Mouse (Mus musculus) embryonic facial prominence, embryonic 12.5 days (tissue): ENCODE results near the gene Fstl1. TPM values are rescaled to one million over a fixed set of nuclear protein-coding genes. Genes with fewer than 3 reads are reported as not detected.

Experiments
- ATAC-seq: fragments of 200-750 bp; cut with Nextera tagmentation; 2 replicates; pipeline ENCODE4 v1.8.0; 2017; ENCODE audit not compliant: insufficient number of reproducible peaks, insufficient read depth, low FRiP score, low TSS enrichment
- H3K27ac ChIP-seq: fragments of 300-500 bp; sonication (generic); 2 replicates; pipeline ENCODE4 v1.5.1; 2016; ENCODE audit warnings: mild to moderate bottlenecking
- H3K27me3 ChIP-seq: fragments of 300-500 bp; sonication (generic); 2 replicates; pipeline ENCODE4 v1.6.1; 2016; ENCODE audit warnings: mild to moderate bottlenecking, moderate library complexity
- H3K36me3 ChIP-seq: fragments of 300-500 bp; sonication (generic); 2 replicates; pipeline ENCODE4 v1.6.1; 2016; ENCODE audit warnings: mild to moderate bottlenecking
- H3K4me1 ChIP-seq: fragments of 300-500 bp; sonication (generic); 2 replicates; pipeline ENCODE4 v1.6.1; 2016
- H3K4me2 ChIP-seq: fragments of 300-500 bp; sonication (generic); replicated peaks from 2 replicates; pipeline ENCODE4 v1.6.1; 2016; ENCODE audit warnings: mild to moderate bottlenecking, moderate library complexity
- H3K4me3 ChIP-seq: fragments of 300-500 bp; sonication (generic); 2 replicates; pipeline ENCODE4 v1.5.1; 2016; ENCODE audit warnings: mild to moderate bottlenecking
- H3K9ac ChIP-seq: fragments of 300-500 bp; sonication (generic); 2 replicates; pipeline ENCODE4 v1.6.1; 2016; ENCODE audit warnings: mild to moderate bottlenecking, moderate library complexity
- H3K9me3 ChIP-seq: fragments of 300-500 bp; sonication (generic); 2 replicates; pipeline ENCODE4 v1.6.1; 2016; ENCODE audit warnings: mild to moderate bottlenecking, moderate library complexity
- WGBS: fragments of 180-500 bp; shearing (Covaris S2); methylation state at CpG from one replicate; pipeline ENCODE4 v1.1.7; 2016; 5-methylcytosine and 5-hydroxymethylcytosine counted together
- polyA plus RNA-seq: library from polyadenylated mRNA; unstranded; fragments of >200 nt; fragmentation: Nextera tagmentation; extraction: Ambion mirVana; gene quantifications from 2 replicates; pipeline ENCODE4 v1.2.1, GENCODE M21; 2016

The Fstl1 gene
- polyA plus RNA-seq, result 512 and 537 TPM in 2 replicates

GRCm38 (mm10) chr16:37776860-37777651, at the start of gene Fstl1:
Fstl1 (plus strand) TSS chr16:37776873.
- Histone ChIP-seq H3K36me3 (peaks cover 13% of the 10 kb centered on the region), H3K27me3 (no peaks in the 10 kb centered on the region), H3K9me3 (no peaks in the 10 kb centered on the region), H3K4me3 (peak within 1 kb of the TSS; percentile 88), H3K27ac (peak within 1 kb of the TSS; percentile 94), H3K4me2 (peak within 1 kb of the TSS; percentile 59), H3K4me1 (peaks cover 30% of the 10 kb centered on the region), H3K9ac (peak within 1 kb of the TSS; percentile 93)
- WGBS, result under 1% methylated on average over 46 of the region's 52 CpGs
- ATAC-seq, result peak; percentile 81

GRCm38 (mm10) chr16:37728674-37729073, 48.0 kb upstream of the Fstl1 start:
- Histone ChIP-seq H3K4me1 (peaks cover 27% of the 10 kb centered on the region), H3K9me3 (no peaks in the 10 kb centered on the region), H3K4me3 (no peak overlapping the region), H3K27me3 (no peaks in the 10 kb centered on the region), H3K9ac (no peak overlapping the region), H3K36me3 (no peaks in the 10 kb centered on the region), H3K4me2 (no peak overlapping the region), H3K27ac (no peak overlapping the region)
- no peak for ATAC-seq
- 69% methylated on average over 1 of the region's 1 CpGs for WGBS

DNA sequence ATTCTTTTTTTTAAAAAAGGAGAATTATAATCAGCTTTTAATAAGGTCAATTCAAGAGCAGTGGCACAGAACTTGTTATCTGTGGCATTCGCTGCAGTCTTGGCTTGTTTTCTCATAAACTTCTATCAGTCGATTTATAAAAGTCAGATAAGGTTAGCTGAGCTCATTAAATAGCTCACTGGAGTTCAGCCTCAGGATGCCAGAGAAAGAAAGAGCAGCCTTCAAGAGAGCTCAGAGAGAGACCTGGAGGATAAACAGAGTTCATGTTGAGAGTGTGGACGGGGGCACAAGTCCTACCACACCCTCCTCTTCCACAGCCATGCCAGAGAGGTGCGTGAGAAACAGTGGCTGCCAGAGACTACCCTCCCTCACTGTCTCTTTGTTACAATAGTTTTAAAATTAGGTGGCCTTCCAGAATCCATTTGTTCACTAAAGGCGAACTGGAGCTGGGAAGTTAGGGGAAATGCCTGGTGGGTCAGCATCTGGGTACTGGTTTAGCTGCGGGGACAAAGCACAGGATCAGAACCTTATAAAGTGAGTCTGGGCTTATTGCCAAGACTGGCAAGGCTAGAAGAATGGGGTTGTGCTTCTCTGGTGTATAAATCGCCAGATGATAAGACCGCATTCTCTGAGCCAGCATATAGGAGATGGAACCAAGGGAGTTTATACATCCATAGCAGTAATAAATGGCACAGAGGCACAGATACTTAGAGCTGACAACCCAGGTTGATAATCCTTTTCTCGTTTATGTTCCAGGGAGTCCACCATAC, 47.1 kb upstream of the Fstl1 start:
- 73% methylated on average over 9 of the region's 9 CpGs for WGBS
- ATAC-seq, result no peak
- Histone ChIP-seq H3K27ac (peak overlapping the region; percentile 96), H3K4me2 (no peak overlapping the region), H3K36me3 (no peaks in the 10 kb centered on the region), H3K9ac (no peak overlapping the region), H3K4me1 (peaks cover 27% of the 10 kb centered on the region), H3K27me3 (no peaks in the 10 kb centered on the region), H3K4me3 (no peak overlapping the region), H3K9me3 (no peaks in the 10 kb centered on the region)

GRCm38 (mm10) chr16:37730293-37730835, 46.3 kb upstream of the Fstl1 start:
- 75% methylated on average over 8 of the region's 8 CpGs for WGBS
- peaks cover 27% of the 10 kb centered on the region for H3K4me1 ChIP-seq
- H3K4me3 ChIP-seq, result no peak overlapping the region
- H3K9me3 ChIP-seq, result no peaks in the 10 kb centered on the region
- H3K27ac ChIP-seq, result peak overlapping the region; percentile 96
- H3K27me3 ChIP-seq, result no peaks in the 10 kb centered on the region
- no peaks in the 10 kb centered on the region for H3K36me3 ChIP-seq
- no peak overlapping the region for H3K9ac ChIP-seq
- ATAC-seq, result no peak
- no peak overlapping the region for H3K4me2 ChIP-seq

DNA sequence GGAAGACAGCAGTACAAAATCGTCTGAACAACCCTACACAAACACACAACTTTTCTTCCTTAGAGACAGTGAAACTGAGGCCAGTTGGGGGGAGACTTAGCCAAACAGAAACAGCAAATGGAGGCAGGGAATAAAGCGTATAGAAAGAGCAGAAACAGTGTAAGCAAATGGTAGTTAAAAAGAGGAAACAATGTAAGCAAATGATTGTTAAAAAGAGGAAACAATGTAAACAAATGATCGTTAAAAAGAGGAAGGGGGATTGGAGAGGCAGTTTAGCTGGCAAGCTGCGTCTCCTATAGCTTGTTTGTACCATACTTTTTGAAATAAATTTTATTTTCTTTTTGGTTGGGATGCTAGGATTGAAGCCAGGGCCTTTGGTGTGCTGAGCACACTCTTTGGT, 45.2 kb upstream of the Fstl1 start:
- no peaks in the 10 kb centered on the region for H3K9me3 ChIP-seq
- no peak for ATAC-seq
- H3K9ac ChIP-seq, result no peak overlapping the region
- 61% methylated on average over 4 of the region's 4 CpGs for WGBS
- no peak overlapping the region for H3K4me3 ChIP-seq
- H3K4me2 ChIP-seq, result 0 out of 2 replicates have a peak overlapping the region, but pooled peaks have one; percentile 9
- no peaks in the 10 kb centered on the region for H3K27me3 ChIP-seq
- H3K27ac ChIP-seq, result peak overlapping the region; percentile 96
- H3K36me3 ChIP-seq, result no peaks in the 10 kb centered on the region
- H3K4me1 ChIP-seq, result peaks cover 27% of the 10 kb centered on the region

DNA sequence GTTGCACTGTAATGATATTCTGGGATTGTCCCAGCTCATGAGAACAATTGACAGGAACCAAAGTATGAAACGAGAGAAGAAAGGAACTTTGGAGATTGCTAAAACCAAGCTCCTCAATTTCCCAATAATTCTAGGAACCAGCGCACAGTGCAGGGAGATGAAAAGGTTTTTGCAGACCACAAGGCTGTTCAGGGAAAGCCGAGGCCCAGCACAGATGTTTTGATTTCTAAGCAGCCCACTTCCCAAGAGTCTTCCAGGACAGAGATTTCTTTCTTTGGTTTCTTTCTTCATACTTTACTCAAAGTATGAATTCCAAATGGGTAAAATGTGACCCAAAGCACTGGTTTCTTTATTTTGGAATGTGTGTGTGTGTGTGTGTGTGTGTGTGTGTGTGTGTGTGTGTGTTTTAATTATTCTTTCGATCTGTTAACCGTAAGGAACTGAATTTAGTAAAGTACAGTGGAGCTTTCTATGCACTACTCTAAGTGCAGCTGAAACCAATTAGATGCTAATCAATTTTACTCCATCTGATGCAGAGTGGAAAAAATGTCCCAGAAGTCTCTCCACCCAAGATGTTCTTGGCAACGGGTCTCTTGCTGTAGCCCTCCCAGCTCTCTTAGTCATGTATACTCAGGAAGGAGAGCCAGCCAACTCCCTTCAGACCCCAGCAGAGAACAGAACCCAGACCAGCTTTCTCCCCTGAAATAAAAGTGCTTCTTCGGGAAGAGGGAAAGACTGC, 44.5 kb upstream of the Fstl1 start:
- H3K9me3 ChIP-seq, result no peaks in the 10 kb centered on the region

DNA sequence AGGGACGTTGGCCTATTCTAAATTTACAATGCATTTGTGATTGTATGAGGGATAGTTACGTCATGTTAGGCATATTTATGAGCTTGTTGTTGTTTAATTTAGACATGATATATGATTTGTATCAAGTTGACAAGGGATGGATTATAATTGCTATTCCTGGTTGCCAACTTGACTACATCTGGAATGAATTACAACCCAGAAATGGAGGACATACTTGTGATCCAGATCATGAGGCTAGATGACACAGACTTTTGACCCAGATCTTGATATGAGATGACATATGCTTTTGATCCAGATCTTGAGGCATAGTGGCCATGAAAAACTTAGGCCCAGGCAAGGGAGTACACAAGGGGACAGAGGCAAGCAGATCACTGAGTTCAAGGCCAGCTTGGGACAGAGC, 36.6 kb upstream of the Fstl1 start:
- peaks cover 5% of the 10 kb centered on the region; the same call in 1 of the 2 replicates for H3K4me1 ChIP-seq
- no peak overlapping the region for H3K4me3 ChIP-seq
- H3K4me2 ChIP-seq, result no peak overlapping the region
- H3K27me3 ChIP-seq, result no peaks in the 10 kb centered on the region
- H3K27ac ChIP-seq, result no peak overlapping the region
- H3K9me3 ChIP-seq, result no peaks in the 10 kb centered on the region
- no peak overlapping the region for H3K9ac ChIP-seq
- no peak for ATAC-seq
- no peaks in the 10 kb centered on the region for H3K36me3 ChIP-seq
- WGBS, result 74% methylated on average over 2 of the region's 2 CpGs

More for the DNA sequence above, 44.5 kb upstream of the Fstl1 start:
- peak; percentile 93 for ATAC-seq
- H3K4me1 ChIP-seq, result peaks cover 27% of the 10 kb centered on the region
- no peak overlapping the region for H3K9ac ChIP-seq
- H3K27me3 ChIP-seq, result no peaks in the 10 kb centered on the region
- WGBS, result 15% methylated on average over 7 of the region's 7 CpGs
- no peak overlapping the region for H3K4me3 ChIP-seq
- H3K36me3 ChIP-seq, result no peaks in the 10 kb centered on the region
- H3K27ac ChIP-seq, result peak overlapping the region; percentile 96
- peak overlapping the region; percentile 11; the same call in 1 of the 2 replicates for H3K4me2 ChIP-seq

DNA sequence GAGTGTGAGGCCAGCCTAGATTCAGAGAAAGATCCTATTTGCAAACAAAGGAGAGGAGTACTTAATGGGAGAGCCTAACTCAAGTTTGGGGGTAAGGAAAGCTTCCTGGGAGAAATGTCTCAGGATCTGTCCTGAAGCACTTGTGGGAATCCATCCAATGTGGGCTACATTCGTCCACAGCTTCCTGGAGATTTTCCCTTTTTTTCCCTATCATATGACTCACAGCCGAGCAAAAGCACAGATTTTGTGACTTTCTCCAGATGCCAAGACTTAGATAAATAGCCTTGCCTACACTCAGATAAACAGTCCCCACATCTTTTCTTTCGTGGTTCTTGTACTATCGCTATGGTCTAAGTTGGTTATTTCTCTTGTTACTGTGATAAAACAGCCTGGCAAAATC, 34.4 kb upstream of the Fstl1 start:
- Histone ChIP-seq H3K4me2 (no peak overlapping the region), H3K9ac (no peak overlapping the region), H3K27ac (no peak overlapping the region), H3K4me1 (peaks cover 5% of the 10 kb centered on the region; the same call in 1 of the 2 replicates), H3K36me3 (no peaks in the 10 kb centered on the region), H3K27me3 (no peaks in the 10 kb centered on the region), H3K4me3 (no peak overlapping the region), H3K9me3 (no peaks in the 10 kb centered on the region)
- WGBS, result 63% methylated on average over 4 of the region's 4 CpGs
- ATAC-seq, result no peak

- ATAC-seq, result no peak
- H3K27me3 ChIP-seq, result no peaks in the 10 kb centered on the region
- no peaks in the 10 kb centered on the region for H3K9me3 ChIP-seq
- peaks cover 4% of the 10 kb centered on the region; the same call in 1 of the 2 replicates for H3K4me1 ChIP-seq
- H3K36me3 ChIP-seq, result no peaks in the 10 kb centered on the region
- 35% methylated on average over 2 of the region's 2 CpGs for WGBS
- H3K9ac ChIP-seq, result no peak overlapping the region
- no peak overlapping the region for H3K4me3 ChIP-seq
- no peak overlapping the region for H3K4me2 ChIP-seq
- H3K27ac ChIP-seq, result 0 out of 2 replicates have a peak overlapping the region, but pooled peaks have one; percentile 25
Observed at GRCm38 (mm10) chr16:37752876-37753275, 23.8 kb upstream of the Fstl1 start.

DNA sequence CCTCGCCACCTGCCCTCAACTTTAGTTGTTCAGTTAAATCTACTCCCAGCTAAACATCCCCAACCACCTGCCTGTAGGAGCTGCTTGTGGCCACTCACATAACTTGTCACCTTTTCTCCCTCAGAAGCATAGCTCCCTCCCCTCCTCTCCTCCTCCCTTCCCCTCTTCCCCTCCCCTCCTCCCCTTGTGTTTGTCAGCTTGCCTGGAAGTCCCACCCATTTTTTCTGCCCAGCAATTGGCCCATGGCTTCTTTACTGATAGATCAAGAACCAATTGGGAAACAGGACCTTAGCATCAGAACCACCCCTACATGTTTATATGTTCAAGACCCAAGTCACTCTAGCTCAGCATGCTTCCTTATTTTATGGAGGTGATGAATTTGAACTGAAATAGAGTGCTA, 22.9 kb upstream of the Fstl1 start:
- Histone ChIP-seq H3K4me2 (no peak overlapping the region), H3K4me1 (peaks cover 4% of the 10 kb centered on the region; the same call in 1 of the 2 replicates), H3K9me3 (no peaks in the 10 kb centered on the region), H3K4me3 (no peak overlapping the region), H3K27me3 (no peaks in the 10 kb centered on the region), H3K36me3 (no peaks in the 10 kb centered on the region), H3K9ac (no peak overlapping the region), H3K27ac (no peak overlapping the region)
- WGBS, result 94% methylated on average over 1 of the region's 1 CpGs
- no peak for ATAC-seq

- Histone ChIP-seq H3K36me3 (no peaks in the 10 kb centered on the region), H3K27ac (no peak overlapping the region), H3K4me2 (no peak overlapping the region), H3K4me3 (no peak overlapping the region), H3K9me3 (no peaks in the 10 kb centered on the region), H3K27me3 (no peaks in the 10 kb centered on the region), H3K9ac (no peak overlapping the region), H3K4me1 (peaks cover 4% of the 10 kb centered on the region; the same call in 1 of the 2 replicates)
- 53% methylated on average over 4 of the region's 4 CpGs for WGBS
- ATAC-seq, result no peak
Observed at GRCm38 (mm10) chr16:37754483-37754882, 22.2 kb upstream of the Fstl1 start.
